Mouse (Mus musculus): ENCODE measurements around the gene Cdkal1. TPM values are rescaled to one million over a fixed set of nuclear protein-coding genes. Genes with fewer than 3 reads are reported as not detected.

Gene Cdkal1
- polyA plus RNA-seq, 1 experiment, result 1.2 TPM

DNA sequence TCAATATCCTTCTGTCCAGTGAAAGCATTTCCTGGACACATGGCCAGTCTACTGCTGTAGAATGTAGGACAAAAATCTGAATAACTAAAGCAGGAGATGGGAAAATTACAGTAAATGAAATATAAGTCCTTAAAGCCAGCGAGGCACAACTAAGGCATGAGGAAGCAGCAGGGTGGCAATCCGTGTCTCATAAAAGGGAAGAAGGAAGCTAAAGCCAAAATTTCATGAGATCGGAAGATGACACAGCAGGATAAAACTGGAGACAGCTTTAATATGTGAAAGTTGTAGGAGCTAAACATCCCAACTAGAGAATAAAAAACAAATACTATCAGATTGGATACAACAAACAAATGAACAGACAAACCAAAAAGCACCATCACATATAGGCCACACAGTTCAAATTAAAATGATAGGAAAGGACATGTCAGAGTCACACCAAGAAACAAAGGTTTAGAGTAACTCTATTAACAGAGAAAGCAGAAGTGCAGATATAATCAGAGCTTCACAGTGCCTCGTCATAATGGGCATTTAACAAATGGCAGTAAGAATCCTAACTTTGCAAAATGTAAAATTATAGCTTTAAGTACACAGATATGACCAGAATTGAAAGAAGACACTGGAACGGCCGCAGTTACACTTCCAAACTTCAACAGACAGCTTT, 204.8 kb downstream of the Cdkal1 start:
- Histone ChIP-seq H3K27ac (ENCODE audit: insufficient read depth, low read length) (no peak overlapping the region), H3K27me3 (ENCODE audit: control insufficient read depth, insufficient read depth, low read length) (no peaks in the 10 kb centered on the region), H3K4me3 (ENCODE audit: extremely low read depth, insufficient read depth, insufficient read length) (no peak overlapping the region), H3K4me1 (ENCODE audit: control insufficient read depth, insufficient read depth, insufficient read length) (no peaks in the 10 kb centered on the region; the same call in 1 of the 2 replicates), H3K36me3 (ENCODE audit: control insufficient read depth, insufficient read depth, low read length) (no peaks in the 10 kb centered on the region)
- DNase-seq (ENCODE audit: low read depth in 1 of 2, low spot score in 2 of 2), result no peak
- WGBS, result 79% methylated on average over 6 of the region's 6 CpGs
- TF ChIP-seq CTCF (IDR thresholded peaks at IDR 0.05; ENCODE audit: extremely low read depth, insufficient read depth, insufficient read length, insufficient replicate concordance) (no peak), POLR2A (IDR thresholded peaks at IDR 0.05; ENCODE audit: low read depth, low read length) (no peak)

DNA sequence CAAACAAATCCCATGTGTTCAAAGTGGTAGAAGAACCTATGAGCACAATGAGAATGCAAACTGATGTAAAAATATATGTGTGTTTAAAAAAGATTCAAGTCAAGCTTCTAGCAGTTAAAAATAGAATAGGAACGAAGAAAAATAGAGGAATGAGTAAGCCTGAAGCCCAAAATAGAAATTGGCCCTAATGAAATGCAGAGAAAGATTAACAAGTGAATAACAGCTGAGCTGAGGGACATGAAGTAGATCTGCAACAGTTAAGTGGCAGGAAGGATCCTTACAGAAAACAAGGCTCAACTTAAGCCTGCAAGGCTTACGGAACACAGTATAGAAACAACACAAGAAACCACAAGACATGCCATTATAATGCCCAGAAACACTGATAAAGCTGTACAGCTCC, 205.9 kb downstream of the Cdkal1 start:
- H3K4me3 ChIP-seq (ENCODE audit: extremely low read depth, insufficient read depth, insufficient read length), result no peak overlapping the region
- no peak for TF ChIP-seq POLR2A (IDR thresholded peaks at IDR 0.05; ENCODE audit: low read depth, low read length)
- no peak for TF ChIP-seq CTCF (IDR thresholded peaks at IDR 0.05; ENCODE audit: extremely low read depth, insufficient read depth, insufficient read length, insufficient replicate concordance)

GRCm38 (mm10) chr13:29642226-29642625, 213.2 kb downstream of the Cdkal1 start:
- TF ChIP-seq CTCF (IDR thresholded peaks at IDR 0.05; ENCODE audit: extremely low read depth, insufficient read depth, insufficient read length, insufficient replicate concordance) (no peak), POLR2A (IDR thresholded peaks at IDR 0.05; ENCODE audit: low read depth, low read length) (no peak)
- DNase-seq (ENCODE audit: low read depth in 1 of 2, low spot score in 2 of 2), result no peak
- Histone ChIP-seq H3K4me3 (ENCODE audit: extremely low read depth, insufficient read depth, insufficient read length) (no peak overlapping the region), H3K27me3 (ENCODE audit: control insufficient read depth, insufficient read depth, low read length) (no peaks in the 10 kb centered on the region), H3K36me3 (ENCODE audit: control insufficient read depth, insufficient read depth, low read length) (no peaks in the 10 kb centered on the region), H3K4me1 (ENCODE audit: control insufficient read depth, insufficient read depth, insufficient read length) (no peaks in the 10 kb centered on the region; the same call in 1 of the 2 replicates), H3K27ac (ENCODE audit: insufficient read depth, low read length) (no peak overlapping the region)
- 95% methylated on average over 2 of the region's 2 CpGs for WGBS

More for the DNA sequence above, 205.9 kb downstream of the Cdkal1 start:
- no peak overlapping the region for H3K27ac ChIP-seq (ENCODE audit: insufficient read depth, low read length)
- no peaks in the 10 kb centered on the region for H3K27me3 ChIP-seq (ENCODE audit: control insufficient read depth, insufficient read depth, low read length)
- H3K4me1 ChIP-seq (ENCODE audit: control insufficient read depth, insufficient read depth, insufficient read length), result no peaks in the 10 kb centered on the region; the same call in 1 of the 2 replicates
- no peak for DNase-seq (ENCODE audit: low read depth in 1 of 2, low spot score in 2 of 2)
- 50% methylated on average over 2 of the region's 2 CpGs for WGBS
- H3K36me3 ChIP-seq (ENCODE audit: control insufficient read depth, insufficient read depth, low read length), result no peaks in the 10 kb centered on the region

- no peak overlapping the region for H3K27ac ChIP-seq (ENCODE audit: insufficient read depth, low read length)
- 91% methylated on average over 5 of the region's 5 CpGs for WGBS
- no peaks in the 10 kb centered on the region for H3K27me3 ChIP-seq (ENCODE audit: control insufficient read depth, insufficient read depth, low read length)
- no peak for DNase-seq (ENCODE audit: low read depth in 1 of 2, low spot score in 2 of 2)
- H3K36me3 ChIP-seq (ENCODE audit: control insufficient read depth, insufficient read depth, low read length), result no peaks in the 10 kb centered on the region
- TF ChIP-seq CTCF (IDR thresholded peaks at IDR 0.05; ENCODE audit: extremely low read depth, insufficient read depth, insufficient read length, insufficient replicate concordance) (no peak), POLR2A (IDR thresholded peaks at IDR 0.05; ENCODE audit: low read depth, low read length) (no peak)
- no peaks in the 10 kb centered on the region; the same call in 1 of the 2 replicates for H3K4me1 ChIP-seq (ENCODE audit: control insufficient read depth, insufficient read depth, insufficient read length)
- H3K4me3 ChIP-seq (ENCODE audit: extremely low read depth, insufficient read depth, insufficient read length), result no peak overlapping the region
Measured at GRCm38 (mm10) chr13:29641200-29641599, 214.3 kb downstream of the Cdkal1 start.

GRCm38 (mm10) chr13:29640186-29640585, 215.3 kb downstream of the Cdkal1 start:
- Histone ChIP-seq H3K27ac (ENCODE audit: insufficient read depth, low read length) (no peak overlapping the region), H3K36me3 (ENCODE audit: control insufficient read depth, insufficient read depth, low read length) (no peaks in the 10 kb centered on the region), H3K27me3 (ENCODE audit: control insufficient read depth, insufficient read depth, low read length) (no peaks in the 10 kb centered on the region), H3K4me1 (ENCODE audit: control insufficient read depth, insufficient read depth, insufficient read length) (no peaks in the 10 kb centered on the region), H3K4me3 (ENCODE audit: extremely low read depth, insufficient read depth, insufficient read length) (no peak overlapping the region)
- TF ChIP-seq CTCF (IDR thresholded peaks at IDR 0.05; ENCODE audit: extremely low read depth, insufficient read depth, insufficient read length, insufficient replicate concordance) (no peak), POLR2A (IDR thresholded peaks at IDR 0.05; ENCODE audit: low read depth, low read length) (no peak)
- 79% methylated on average over 1 of the region's 1 CpGs for WGBS
- no peak for DNase-seq (ENCODE audit: low read depth in 1 of 2, low spot score in 2 of 2)

DNA sequence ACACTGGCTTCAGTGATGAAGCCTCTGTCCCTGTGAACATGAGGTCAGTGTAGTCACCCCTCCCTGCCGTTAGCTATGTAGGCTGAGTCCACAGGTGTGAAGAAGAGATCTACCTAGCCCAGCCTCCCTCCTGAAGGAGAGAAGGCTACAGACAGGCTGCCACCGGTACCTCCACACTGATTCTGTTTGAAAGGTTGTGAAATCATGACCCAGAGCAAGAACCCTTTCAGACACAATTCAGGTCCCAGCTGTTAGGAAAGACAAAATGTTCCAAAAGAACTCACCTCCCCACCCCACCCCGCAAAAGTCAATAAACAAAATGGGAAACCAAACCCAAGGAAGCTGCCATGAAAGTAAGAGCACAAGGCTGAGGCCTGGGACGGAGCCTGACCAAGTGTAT, 217.2 kb downstream of the Cdkal1 start:
- Histone ChIP-seq H3K4me1 (ENCODE audit: control insufficient read depth, insufficient read depth, insufficient read length) (no peaks in the 10 kb centered on the region), H3K36me3 (ENCODE audit: control insufficient read depth, insufficient read depth, low read length) (no peaks in the 10 kb centered on the region), H3K27ac (ENCODE audit: insufficient read depth, low read length) (no peak overlapping the region), H3K4me3 (ENCODE audit: extremely low read depth, insufficient read depth, insufficient read length) (no peak overlapping the region), H3K27me3 (ENCODE audit: control insufficient read depth, insufficient read depth, low read length) (no peaks in the 10 kb centered on the region)
- DNase-seq (ENCODE audit: low read depth in 1 of 2, low spot score in 2 of 2), result no peak
- TF ChIP-seq CTCF (IDR thresholded peaks at IDR 0.05; ENCODE audit: extremely low read depth, insufficient read depth, insufficient read length, insufficient replicate concordance) (no peak), POLR2A (IDR thresholded peaks at IDR 0.05; ENCODE audit: low read depth, low read length) (no peak)
- WGBS, result 90% methylated on average over 4 of the region's 4 CpGs

DNA sequence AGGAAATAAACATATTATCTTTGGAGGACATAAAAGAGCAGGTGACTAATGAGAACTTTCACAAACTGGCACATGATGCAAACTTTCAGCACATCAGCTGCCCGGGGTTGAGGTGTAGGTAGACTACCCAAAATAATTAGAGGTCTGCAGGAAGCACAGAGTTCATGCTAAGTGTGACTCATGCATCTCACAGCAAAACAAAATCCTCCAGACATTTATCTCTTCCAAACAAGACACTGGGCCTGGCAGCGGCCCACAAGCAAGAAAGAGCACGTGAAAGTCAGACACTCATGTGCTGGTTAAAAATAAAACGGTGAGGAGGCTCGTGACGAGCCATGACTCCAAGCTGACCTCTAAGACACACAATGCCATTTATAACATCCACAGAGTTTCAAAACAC, 217.7 kb downstream of the Cdkal1 start:
- Histone ChIP-seq H3K4me1 (ENCODE audit: control insufficient read depth, insufficient read depth, insufficient read length) (no peaks in the 10 kb centered on the region), H3K4me3 (ENCODE audit: extremely low read depth, insufficient read depth, insufficient read length) (no peak overlapping the region), H3K27ac (ENCODE audit: insufficient read depth, low read length) (no peak overlapping the region), H3K27me3 (ENCODE audit: control insufficient read depth, insufficient read depth, low read length) (no peaks in the 10 kb centered on the region), H3K36me3 (ENCODE audit: control insufficient read depth, insufficient read depth, low read length) (no peaks in the 10 kb centered on the region)
- 68% methylated on average over 6 of the region's 6 CpGs for WGBS
- no peak for TF ChIP-seq POLR2A (IDR thresholded peaks at IDR 0.05; ENCODE audit: low read depth, low read length)
- TF ChIP-seq CTCF (IDR thresholded peaks at IDR 0.05; ENCODE audit: extremely low read depth, insufficient read depth, insufficient read length, insufficient replicate concordance), result no peak
- no peak for DNase-seq (ENCODE audit: low read depth in 1 of 2, low spot score in 2 of 2)
